In the genomic region with DNA sequence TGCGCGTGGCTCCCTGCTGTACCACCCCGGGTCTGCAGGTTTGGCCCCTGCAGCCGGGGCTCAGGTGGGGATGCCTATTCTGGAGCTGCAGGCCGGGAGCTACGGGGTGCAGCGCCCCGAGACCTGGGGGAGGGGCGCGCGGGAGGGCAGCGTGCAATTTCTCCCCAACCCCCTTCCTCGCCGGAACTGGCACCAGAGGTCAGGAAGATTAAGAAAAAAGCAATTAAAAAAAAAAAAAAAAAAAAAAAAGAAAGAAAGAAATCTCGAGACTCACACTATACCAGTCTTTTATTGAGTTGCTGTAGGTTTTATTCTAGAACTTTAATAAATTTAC, we compare ENCODE assay signal across 8 mouse cellular contexts. TPM values are rescaled to one million over a fixed set of nuclear protein-coding genes. Genes with fewer than 3 reads are reported as not detected.
DNase-seq lines count a peak whose midpoint lies in the region; ATAC-seq and TF ChIP-seq lines count a peak whose summit lies in the region.

No protein-coding gene starts in this region.

- no peaks in the 10 kb centered on the region for H3K36me3 ChIP-seq in liver, adult 2 months (ENCODE audit: control insufficient read depth, insufficient read depth, low read length)
- no peaks in the 10 kb centered on the region for H3K36me3 ChIP-seq in embryonic facial prominence, embryonic 12.5 days
- H3K36me3 ChIP-seq in intestine, embryonic 14.5 days (ENCODE audit: control insufficient read depth, insufficient read depth, low read length): no peaks in the 10 kb centered on the region
- no peaks in the 10 kb centered on the region for H3K36me3 ChIP-seq in myocyte (ENCODE audit: control insufficient read depth, insufficient read depth)

- peak; percentile 79 for ATAC-seq in embryonic facial prominence, embryonic 12.5 days (ENCODE audit: insufficient number of reproducible peaks, insufficient read depth, low FRiP score, low TSS enrichment)
- no peak for ATAC-seq in intestine, embryonic 14.5 days (replicated peaks; ENCODE audit: low FRiP score, low TSS enrichment, low read depth)

- no peaks in the 10 kb centered on the region for H3K9me3 ChIP-seq in embryonic facial prominence, embryonic 12.5 days
- no peaks in the 10 kb centered on the region for H3K9me3 ChIP-seq in intestine, embryonic 14.5 days (ENCODE audit: control insufficient read depth, low read length)

- H3K9ac ChIP-seq in liver, adult 2 months (ENCODE audit: low read depth, low read length): peak overlapping the region; percentile 63
- H3K9ac ChIP-seq in embryonic facial prominence, embryonic 12.5 days: peak overlapping the region; percentile 81
- peak overlapping the region; percentile 81 for H3K9ac ChIP-seq in intestine, embryonic 14.5 days (ENCODE audit: low read length)

- 1% methylated on average over 15 of the region's 15 CpGs for WGBS in liver, adult 2 months
- WGBS in embryonic facial prominence, embryonic 12.5 days: under 1% methylated on average over 15 of the region's 15 CpGs
- 0% methylated on average over 15 of the region's 15 CpGs for WGBS in intestine, embryonic 14.5 days

- H3K79me2 ChIP-seq in liver, adult 2 months (ENCODE audit: control insufficient read depth, insufficient read depth, low read length): no peaks in the 10 kb centered on the region
- no peaks in the 10 kb centered on the region for H3K79me2 ChIP-seq in myocyte (ENCODE audit: control insufficient read depth, insufficient read depth)

- peak overlapping the region; percentile 25 for H3ac ChIP-seq in myocyte (ENCODE audit: control insufficient read depth, insufficient read length)

- TF ChIP-seq POLR2A in liver, adult 2 months (IDR thresholded peaks at IDR 0.05; ENCODE audit: extremely low read depth, insufficient read depth, low read length): no peak
- no peak for TF ChIP-seq POLR2A in myocyte (IDR thresholded peaks at IDR 0.05; ENCODE audit: insufficient read length, low read depth)

- peak overlapping the region; percentile 52 for H3K4me3 ChIP-seq in liver, adult 2 months (ENCODE audit: insufficient read depth, low read depth, low read length)
- peak overlapping the region; percentile 76 for H3K4me3 ChIP-seq in embryonic facial prominence, embryonic 12.5 days
- H3K4me3 ChIP-seq in intestine, embryonic 14.5 days (ENCODE audit: low read depth, low read length): peak overlapping the region; percentile 67
- peak overlapping the region; percentile 33 for H3K4me3 ChIP-seq in myocyte

- intact Hi-C loops in gastrocnemius, postnatal 36 days (cut with DNase I): no loop called here

- DNase-seq in liver, adult 2 months (ENCODE audit: extremely low read depth, low read depth, low spot score): no peak
- DNase-seq in liver: no peak
- DNase-seq in intestine, embryonic 14.5 days (ENCODE audit: low spot score): no peak
- no peak for DNase-seq in frontal cortex, postnatal 25 days (ENCODE audit: low spot score in 2 of 2)
- no peak for DNase-seq in gastrocnemius, postnatal 36 days
- no peak for DNase-seq in layer of hippocampus, postnatal 36 days

- TF ChIP-seq CTCF in liver, adult 2 months (IDR thresholded peaks at IDR 0.05; ENCODE audit: low read depth, low read length): no peak

- no peak overlapping the region for H3K27ac ChIP-seq in liver, adult 2 months (replicated peaks; ENCODE audit: insufficient read depth, low read depth, low read length)
- H3K27ac ChIP-seq in embryonic facial prominence, embryonic 12.5 days: peak overlapping the region; percentile 90; the same call in 1 of the 2 replicates
- peak overlapping the region; percentile 79 for H3K27ac ChIP-seq in intestine, embryonic 14.5 days (ENCODE audit: low read depth)

- no peaks in the 10 kb centered on the region for H3K27me3 ChIP-seq in liver, adult 2 months (ENCODE audit: control insufficient read depth, insufficient read depth, low read length)
- H3K27me3 ChIP-seq in embryonic facial prominence, embryonic 12.5 days: no peaks in the 10 kb centered on the region
- H3K27me3 ChIP-seq in intestine, embryonic 14.5 days (replicated peaks; ENCODE audit: control insufficient read depth, insufficient read depth, low read length): no peaks in the 10 kb centered on the region
- H3K27me3 ChIP-seq in myocyte (ENCODE audit: control insufficient read depth, insufficient read depth, insufficient read length): no peaks in the 10 kb centered on the region

- H3K4me1 ChIP-seq in liver, adult 2 months (ENCODE audit: control insufficient read depth, insufficient read depth, low read length): no peaks in the 10 kb centered on the region; the same call in 1 of the 2 replicates
- 0 out of 2 replicates have a peak, but pooled peaks cover 6% of the 10 kb centered on the region for H3K4me1 ChIP-seq in embryonic facial prominence, embryonic 12.5 days
- no peaks in the 10 kb centered on the region for H3K4me1 ChIP-seq in intestine, embryonic 14.5 days (replicated peaks; ENCODE audit: control insufficient read depth, insufficient read depth, low read length)

- peak overlapping the region; percentile 75 for H3K4me2 ChIP-seq in embryonic facial prominence, embryonic 12.5 days (replicated peaks)
- peak overlapping the region; percentile 77 for H3K4me2 ChIP-seq in intestine, embryonic 14.5 days (ENCODE audit: low read length)
- peak overlapping the region; percentile 84 for H3K4me2 ChIP-seq in myocyte (ENCODE audit: low read depth)

TF ChIP-seq in myocyte, 11 proteins besides CTCF, POLR2A, EP300 and RAD21:
- no peak for TF ChIP-seq MAX (IDR thresholded peaks at IDR 0.05; ENCODE audit: low read depth)
- no peak for TF ChIP-seq USF1 (IDR thresholded peaks at IDR 0.05; ENCODE audit: low read depth)
- no peak for TF ChIP-seq MYOD1 (IDR thresholded peaks at IDR 0.05; ENCODE audit: control insufficient read depth in 1 of 3, insufficient read length in 2 of 3, low read depth in 2 of 3)
- no peak for TF ChIP-seq MYOG (IDR thresholded peaks at IDR 0.05; ENCODE audit: control insufficient read depth in 1 of 3, insufficient read depth in 1 of 3, insufficient read length in 2 of 3, low read depth in 2 of 3)
- TF ChIP-seq TCF12 (IDR thresholded peaks at IDR 0.05; ENCODE audit: insufficient read depth, poor library complexity, severe bottlenecking): no peak
- no peak for TF ChIP-seq E2F4 (IDR thresholded peaks at IDR 0.05; ENCODE audit: insufficient read depth)
- TF ChIP-seq SRF (IDR thresholded peaks at IDR 0.05; ENCODE audit: control insufficient read depth, insufficient read length, low read depth): no peak
- no peak for TF ChIP-seq POLR2AphosphoS2 (IDR thresholded peaks at IDR 0.05; ENCODE audit: insufficient read length, low read depth)
- TF ChIP-seq TCF3 (IDR thresholded peaks at IDR 0.05; ENCODE audit: insufficient read length, low read depth): no peak
- no peak for TF ChIP-seq CEBPB (IDR thresholded peaks at IDR 0.05; ENCODE audit: insufficient read depth, poor library complexity, severe bottlenecking)
- TF ChIP-seq REST (IDR thresholded peaks at IDR 0.05; ENCODE audit: insufficient read depth, insufficient read length): no peak

RNA-seq across cellular contexts. Expression of gene Cdca7l, which starts 40.0 kb away (rescaled TPM):
- total RNA-seq in liver, adult 2 months (2014; rRNA removed): 0.65 and 1.3 TPM in 2 replicates
- polyA plus RNA-seq in liver, adult 2 months (2012; rRNA removed): 0.10 and 0.18 TPM in 2 replicates
- 34.1 and 34.6 TPM in 2 replicates for polyA plus RNA-seq in embryonic facial prominence, embryonic 12.5 days (2016; fragmentation: Nextera tagmentation; extraction: Ambion mirVana)
- 55.7 and 59.0 TPM in 2 replicates for polyA plus RNA-seq in intestine, embryonic 14.5 days (2014; fragmentation: Nextera tagmentation; extraction: Ambion mirVana)
- 8.3 TPM for polyA plus RNA-seq in myocyte (2012; fragmentation: generic; extraction: Trizol)
- total RNA-seq in gastrocnemius, postnatal 36 days (2021): under 1 TPM; 0.20 to 0.27 TPM
- total RNA-seq in layer of hippocampus, postnatal 36 days (2021): 1 to 10 TPM; 1.1 to 1.3 TPM
